Mouse (Mus musculus) forebrain, embryonic 16.5 days (tissue): ENCODE measurements at regions not wholly inside any gene's neighbourhood (a gene's known extent, or its start where the extent isn't known, plus 50 kb on each side); places are given as distances from the start of the nearest gene placed in this dataset.

Experiments used
- ATAC-seq: fragments of 200-750 bp; cut with Nextera tagmentation; 2 replicates; pipeline ENCODE4 v1.8.0; 2017; ENCODE audit warnings: mild to moderate bottlenecking, moderate library complexity
- H3K27ac ChIP-seq: fragments of 300-500 bp; sonication (generic); 2 replicates; pipeline ENCODE4 v1.5.1; 2014; ENCODE audit warnings: low read length, control low read depth
- H3K27me3 ChIP-seq: fragments of 300-500 bp; sonication (generic); replicated peaks from 2 replicates; pipeline ENCODE4 v1.6.1; 2014; ENCODE audit warnings: low read length; ENCODE audit not compliant: control insufficient read depth, insufficient read depth
- H3K36me3 ChIP-seq: fragments of 300-500 bp; sonication (generic); 2 replicates; pipeline ENCODE4 v1.6.1; 2014; ENCODE audit not compliant: control insufficient read depth, insufficient read depth
- H3K4me1 ChIP-seq: fragments of 300-500 bp; sonication (generic); replicated peaks from 2 replicates; pipeline ENCODE4 v1.6.1; 2014; ENCODE audit warnings: low read length; ENCODE audit not compliant: control insufficient read depth, insufficient read depth
- H3K4me2 ChIP-seq: fragments of 300-500 bp; sonication (generic); 2 replicates; pipeline ENCODE4 v1.6.1; 2014; ENCODE audit warnings: mild to moderate bottlenecking, low read length, control low read depth
- H3K4me3 ChIP-seq: fragments of 300-500 bp; sonication (generic); replicated peaks from 2 replicates; pipeline ENCODE4 v1.5.1; 2014; ENCODE audit warnings: mild to moderate bottlenecking, low read length, control low read depth
- H3K9ac ChIP-seq: fragments of 300-500 bp; sonication (generic); replicated peaks from 2 replicates; pipeline ENCODE4 v1.6.1; 2014; ENCODE audit warnings: low read depth, low read length, control low read depth
- H3K9me3 ChIP-seq: fragments of 300-500 bp; sonication (generic); 2 replicates; pipeline ENCODE4 v1.6.1; 2016; ENCODE audit warnings: low read length; ENCODE audit not compliant: control insufficient read depth
- WGBS: fragments of 180-500 bp; shearing (Covaris S2); extraction: QIAGEN DNeasy Blood & Tissue Kit; methylation state at CpG from one replicate; pipeline ENCODE4 v1.1.7; 2014; 5-methylcytosine and 5-hydroxymethylcytosine counted together

DNA sequence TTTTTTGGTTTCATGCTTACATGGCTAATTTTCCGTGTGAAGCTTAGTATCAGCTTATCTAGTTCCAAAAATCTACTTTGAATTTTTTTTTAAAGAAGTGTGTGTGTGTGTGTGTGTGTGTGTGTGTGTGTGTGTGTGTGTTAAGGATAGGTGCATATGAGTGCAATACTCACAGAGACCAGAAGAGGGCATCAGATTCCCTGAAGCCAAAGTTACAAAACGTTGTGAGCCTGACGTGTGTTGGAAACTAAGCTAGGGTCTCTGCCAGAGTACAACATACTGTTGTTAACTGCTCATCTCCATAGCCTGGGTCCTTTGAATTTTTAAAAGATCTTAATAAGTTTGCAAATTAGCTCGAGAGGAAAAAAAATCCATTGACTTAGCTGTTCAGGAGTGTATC lies 133.5 kb upstream of the Pitx1 start:
- Histone ChIP-seq H3K9ac (no peak overlapping the region), H3K36me3 (no peaks in the 10 kb centered on the region), H3K4me1 (no peaks in the 10 kb centered on the region), H3K9me3 (peaks cover 2% of the 10 kb centered on the region; the same call in 1 of the 2 replicates), H3K27ac (no peak overlapping the region), H3K27me3 (no peaks in the 10 kb centered on the region), H3K4me3 (no peak overlapping the region), H3K4me2 (no peak overlapping the region)
- no peak for ATAC-seq
- 80% methylated on average over 4 of the region's 4 CpGs for WGBS

- Histone ChIP-seq H3K36me3 (no peaks in the 10 kb centered on the region), H3K4me2 (no peak overlapping the region), H3K27me3 (peaks cover 14% of the 10 kb centered on the region), H3K4me1 (peaks cover 10% of the 10 kb centered on the region), H3K9ac (no peak overlapping the region), H3K4me3 (no peak overlapping the region), H3K27ac (no peak overlapping the region), H3K9me3 (peaks cover 2% of the 10 kb centered on the region; the same call in 1 of the 2 replicates)
- whole genome bisulfite sequencing = 83% methylated on average over 6 of the region's 6 CpGs
- ATAC-seq = no peak
Measured at GRCm38 (mm10) chr13:55967151-55967550, 131.2 kb upstream of the Pitx1 start.

DNA sequence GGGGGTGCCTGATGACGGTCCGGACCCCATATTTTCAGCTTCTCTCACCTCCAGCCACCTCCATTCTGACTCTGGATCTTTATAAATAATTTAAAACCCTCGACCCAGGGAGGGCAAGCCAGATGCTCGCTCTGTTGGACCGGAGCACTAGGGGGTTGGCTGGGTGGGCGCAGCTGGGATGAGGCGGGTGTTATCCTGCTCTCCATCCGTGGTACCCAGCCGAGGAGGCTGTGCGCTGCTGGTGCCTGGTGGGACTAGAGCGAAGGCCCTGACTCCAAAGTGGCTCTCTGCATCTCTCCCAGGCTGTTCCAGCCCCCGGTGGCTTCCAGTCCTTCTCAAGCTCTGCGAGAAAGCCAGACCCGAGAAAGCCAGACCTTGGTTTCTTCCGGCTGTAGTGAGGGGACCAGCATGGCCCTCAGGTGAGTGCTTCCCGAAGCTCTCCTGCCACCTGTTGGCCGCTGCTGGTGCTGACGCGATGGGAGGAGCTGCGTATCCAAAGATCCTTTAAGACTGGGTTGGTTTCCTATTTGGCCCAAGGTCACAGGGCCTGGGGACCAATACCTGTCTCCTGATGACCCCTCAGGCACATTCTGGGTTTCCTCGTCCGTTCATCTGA lies 127.1 kb upstream of the Pitx1 start:
- Histone ChIP-seq H3K9ac (0 out of 2 replicates have a peak overlapping the region, but pooled peaks have one; percentile 20), H3K27me3 (peaks cover 21% of the 10 kb centered on the region), H3K4me3 (peak overlapping the region; percentile 25), H3K36me3 (no peaks in the 10 kb centered on the region), H3K27ac (no peak overlapping the region), H3K4me2 (peak overlapping the region; percentile 48), H3K9me3 (no peaks in the 10 kb centered on the region), H3K4me1 (peaks cover 10% of the 10 kb centered on the region)
- WGBS = 4% methylated on average over 22 of the region's 22 CpGs
- peak; percentile 67; the same call in 1 of the 2 replicates for ATAC-seq

GRCm38 (mm10) chr13:55962254-55962866 lies 126.4 kb upstream of the Pitx1 start:
- H3K9me3 ChIP-seq = no peaks in the 10 kb centered on the region
- no peak overlapping the region for H3K27ac ChIP-seq
- peaks cover 10% of the 10 kb centered on the region for H3K4me1 ChIP-seq
- 13% methylated on average over 18 of the region's 18 CpGs for WGBS
- H3K4me3 ChIP-seq = peak overlapping the region; percentile 15; the same call in 1 of the 2 replicates
- no peak for ATAC-seq
- H3K27me3 ChIP-seq = peaks cover 21% of the 10 kb centered on the region
- peak overlapping the region; percentile 48 for H3K4me2 ChIP-seq
- no peak overlapping the region for H3K9ac ChIP-seq
- H3K36me3 ChIP-seq = no peaks in the 10 kb centered on the region

- Histone ChIP-seq H3K4me1 (no peaks in the 10 kb centered on the region), H3K4me3 (no peak overlapping the region), H3K27me3 (no peaks in the 10 kb centered on the region), H3K9ac (no peak overlapping the region), H3K4me2 (no peak overlapping the region), H3K9me3 (no peaks in the 10 kb centered on the region), H3K36me3 (no peaks in the 10 kb centered on the region), H3K27ac (no peak overlapping the region)
- no peak for ATAC-seq
- WGBS = 85% methylated on average over 6 of the region's 6 CpGs
Measured at GRCm38 (mm10) chr13:55954346-55954745, 118.4 kb upstream of the Pitx1 start.

- Histone ChIP-seq H3K27ac (no peak overlapping the region), H3K9ac (no peak overlapping the region), H3K9me3 (no peaks in the 10 kb centered on the region), H3K4me2 (no peak overlapping the region), H3K27me3 (no peaks in the 10 kb centered on the region), H3K4me1 (no peaks in the 10 kb centered on the region), H3K4me3 (no peak overlapping the region), H3K36me3 (no peaks in the 10 kb centered on the region)
- no peak for ATAC-seq
- 100% methylated on average over 2 of the region's 2 CpGs for WGBS
Measured at GRCm38 (mm10) chr13:55953426-55953825, 117.4 kb upstream of the Pitx1 start.

DNA sequence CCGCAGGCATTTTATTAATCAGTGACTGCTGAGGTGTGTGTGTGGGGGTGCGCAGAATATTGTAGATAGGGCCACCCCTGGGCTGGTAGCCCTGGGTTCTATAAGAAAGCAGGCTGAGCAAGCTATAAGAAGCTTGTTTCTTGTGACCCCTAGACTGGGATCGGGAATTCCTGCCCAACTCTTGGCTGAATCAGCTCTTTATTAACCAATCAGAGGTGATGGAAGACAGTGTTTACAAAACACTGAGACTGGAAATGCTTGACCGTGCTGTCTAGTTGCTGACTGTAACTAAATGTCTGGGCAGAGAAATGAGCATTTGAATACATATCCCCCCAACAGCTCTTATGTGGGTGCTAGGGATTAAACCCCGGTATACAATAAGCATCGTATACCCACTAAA lies 114.8 kb upstream of the Pitx1 start:
- Histone ChIP-seq H3K27ac (no peak overlapping the region), H3K9ac (no peak overlapping the region), H3K9me3 (no peaks in the 10 kb centered on the region), H3K4me2 (no peak overlapping the region), H3K4me1 (no peaks in the 10 kb centered on the region), H3K4me3 (no peak overlapping the region), H3K27me3 (no peaks in the 10 kb centered on the region), H3K36me3 (no peaks in the 10 kb centered on the region)
- WGBS = 80% methylated on average over 6 of the region's 6 CpGs
- ATAC-seq = no peak

DNA sequence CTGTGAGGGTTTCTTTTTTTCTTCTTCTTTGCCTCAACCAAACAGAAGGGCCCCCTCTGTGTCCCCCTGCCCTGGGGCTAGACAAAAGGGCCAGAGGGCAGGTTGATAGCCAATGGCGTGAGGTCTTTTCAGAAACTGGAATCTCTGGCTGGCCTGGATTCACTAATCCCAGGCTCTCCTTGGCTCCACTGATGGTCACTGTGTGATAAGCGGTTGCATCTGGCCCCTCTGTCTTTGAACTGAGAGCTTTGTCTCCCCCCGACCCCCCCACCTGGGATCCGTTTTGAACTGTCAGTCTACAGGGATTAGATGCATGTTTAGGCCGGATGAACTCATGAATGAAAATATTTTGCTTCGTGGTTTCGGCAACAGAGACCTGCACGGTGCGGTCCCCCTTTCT lies 112.6 kb upstream of the Pitx1 start:
- Histone ChIP-seq H3K9ac (no peak overlapping the region), H3K4me2 (no peak overlapping the region), H3K36me3 (no peaks in the 10 kb centered on the region), H3K27me3 (no peaks in the 10 kb centered on the region), H3K4me1 (no peaks in the 10 kb centered on the region), H3K9me3 (no peaks in the 10 kb centered on the region), H3K4me3 (no peak overlapping the region), H3K27ac (no peak overlapping the region)
- WGBS = 37% methylated on average over 9 of the region's 9 CpGs
- no peak for ATAC-seq

- 38% methylated on average over 2 of the region's 2 CpGs for WGBS
- Histone ChIP-seq H3K4me2 (no peak overlapping the region), H3K9ac (no peak overlapping the region), H3K9me3 (no peaks in the 10 kb centered on the region), H3K4me1 (no peaks in the 10 kb centered on the region), H3K4me3 (no peak overlapping the region), H3K27me3 (no peaks in the 10 kb centered on the region), H3K27ac (no peak overlapping the region), H3K36me3 (no peaks in the 10 kb centered on the region)
- no peak for ATAC-seq
Measured at GRCm38 (mm10) chr13:55948144-55948543, 112.2 kb upstream of the Pitx1 start.
